Mouse (Mus musculus): Measurements from ENCODE around the gene 2010003K11Rik.

The 2010003K11Rik gene

DNA sequence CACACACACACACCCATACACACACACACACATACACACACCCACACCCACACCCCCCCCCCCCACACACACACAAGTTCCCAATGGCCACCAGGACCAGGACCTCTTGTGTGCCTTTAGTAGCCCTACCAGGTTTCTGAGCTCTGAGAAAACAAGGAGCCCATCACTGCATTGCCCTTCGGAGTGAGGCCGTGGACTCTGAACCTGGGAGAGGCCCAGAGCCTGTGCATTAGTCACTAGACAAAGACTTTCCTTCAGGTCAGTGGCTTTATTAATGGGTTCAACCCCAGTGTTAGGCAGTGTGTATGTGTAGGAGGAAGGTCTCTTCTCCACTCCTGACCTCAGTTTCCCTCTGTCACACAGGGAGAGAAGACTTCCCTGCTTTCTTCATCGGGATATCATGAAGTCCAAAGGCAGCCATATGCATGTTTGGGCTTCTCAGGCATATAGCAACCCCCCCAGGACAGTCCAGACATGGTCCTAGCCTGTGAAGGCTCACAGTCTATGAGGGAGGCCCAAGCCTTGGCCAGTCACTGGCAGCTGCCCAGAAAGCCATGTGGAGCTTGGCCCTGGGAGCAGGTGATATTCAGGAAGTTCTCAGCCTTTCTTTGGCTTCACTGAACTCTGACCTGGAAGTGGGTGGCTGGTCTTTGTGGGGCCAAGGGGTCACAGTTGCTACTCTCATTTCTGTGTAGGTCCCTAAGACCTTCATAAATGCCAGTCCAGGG is 1.7 kb downstream of the 2010003K11Rik start:
- 92% methylated on average over 3 of the region's 3 CpGs for WGBS

DNA sequence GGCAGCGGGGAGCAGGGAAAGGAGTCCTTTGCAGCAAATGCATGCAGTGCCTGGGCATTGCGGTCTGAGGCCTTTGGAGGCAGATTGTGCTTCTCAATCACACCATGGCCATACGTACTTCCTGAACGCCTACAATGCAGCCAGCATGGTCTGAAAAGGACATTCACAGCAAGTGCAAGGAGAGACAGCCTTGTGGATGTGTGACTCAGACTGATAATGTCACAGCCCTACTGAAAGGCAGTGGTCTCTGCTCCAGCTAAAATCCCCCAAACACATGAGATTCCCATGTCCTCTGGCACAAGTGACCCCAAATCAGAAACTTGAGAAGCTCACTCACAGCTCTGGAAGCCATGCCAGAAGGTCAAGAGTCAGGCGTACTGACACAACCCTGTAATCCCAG is 2.6 kb downstream of the 2010003K11Rik start:
- WGBS = 90% methylated on average over 5 of the region's 5 CpGs

DNA sequence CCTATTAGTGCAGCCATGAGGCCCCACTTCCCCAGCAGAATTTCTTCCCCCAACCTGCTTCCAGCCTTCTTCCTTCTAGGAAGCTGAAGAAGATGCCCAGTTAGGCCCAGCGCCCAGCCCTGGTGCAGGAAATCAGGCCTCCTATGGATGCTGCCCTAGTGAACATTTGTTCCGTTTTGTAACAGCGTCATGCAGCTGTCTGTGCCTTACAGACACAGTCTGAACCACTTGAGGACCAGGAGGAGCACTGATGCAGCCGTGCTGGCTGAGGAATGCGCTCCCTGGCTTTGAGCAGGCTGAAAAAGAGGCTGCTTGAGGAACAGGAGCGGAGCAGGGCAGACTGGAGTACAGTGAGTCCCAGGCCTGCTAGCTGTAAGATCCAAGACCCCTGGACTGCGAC is 3.7 kb downstream of the 2010003K11Rik start:
- WGBS = 83% methylated on average over 7 of the region's 7 CpGs

DNA sequence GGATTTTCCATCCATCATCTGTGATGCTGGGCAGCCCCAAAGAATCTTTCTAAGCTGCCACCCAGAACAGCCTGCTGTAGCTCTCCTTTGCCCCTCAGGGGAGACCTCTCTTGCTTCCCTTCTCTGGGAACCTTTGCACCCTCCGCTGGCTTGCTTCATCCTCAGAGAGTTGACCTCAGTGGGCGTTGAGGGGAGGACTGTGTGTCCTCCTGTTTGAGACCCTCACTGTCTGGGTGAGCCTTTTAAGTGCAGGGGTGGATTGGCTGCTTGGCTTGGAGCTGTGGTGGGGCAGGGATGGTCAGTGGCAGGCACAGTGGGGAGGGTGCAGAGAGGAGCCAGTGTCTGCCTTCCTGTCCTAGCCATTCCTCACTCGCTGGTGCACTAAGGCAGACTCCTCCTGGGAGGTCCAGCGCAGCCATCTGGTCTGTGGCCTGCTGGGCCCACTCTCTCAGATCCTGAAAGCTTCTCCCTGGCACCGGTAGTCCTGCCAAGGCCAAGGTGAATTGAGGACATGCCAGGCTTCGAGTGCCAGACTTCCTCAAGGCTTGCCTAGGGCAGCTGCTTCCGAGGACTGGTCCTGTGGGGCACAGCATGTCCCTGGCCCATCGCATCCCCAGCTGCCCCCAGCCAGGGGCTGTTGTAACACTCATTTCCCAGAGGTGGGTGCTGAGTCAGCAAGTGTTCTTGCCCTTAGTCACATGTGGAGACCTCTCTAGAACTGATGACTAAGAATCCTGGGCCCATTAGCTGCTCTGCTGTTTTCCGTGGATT is 5.7 kb downstream of the 2010003K11Rik start:
- 57% methylated on average over 9 of the region's 9 CpGs for WGBS

DNA sequence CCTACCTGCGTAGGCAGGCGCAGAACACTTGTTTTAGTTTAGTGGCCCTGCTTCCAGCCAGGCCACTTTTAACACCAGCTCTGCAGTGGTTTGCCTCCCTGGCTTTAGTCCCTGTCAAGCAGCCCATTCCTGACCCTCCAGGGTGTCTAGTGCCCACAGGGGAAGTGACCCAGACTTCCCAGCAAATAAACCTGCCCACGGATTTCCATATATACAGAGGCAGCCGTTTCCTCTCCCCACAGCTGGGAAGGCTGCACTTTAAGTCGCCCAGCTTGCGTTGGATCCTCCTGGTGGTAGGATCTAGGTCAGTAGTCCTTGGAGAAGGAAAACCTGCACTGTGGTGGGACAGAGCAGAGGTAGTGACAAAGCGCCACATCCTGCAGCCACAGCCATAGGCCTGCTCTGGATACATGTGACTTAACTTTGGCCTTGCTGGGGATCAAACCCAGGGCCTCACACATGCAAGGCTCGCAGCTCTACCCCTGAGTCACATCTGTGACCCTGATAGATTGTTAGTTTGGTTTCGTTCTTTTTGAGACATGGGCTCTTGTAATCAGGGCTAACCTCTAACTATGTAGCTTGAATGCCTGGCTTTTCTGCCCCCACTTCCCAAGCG is 7.2 kb downstream of the 2010003K11Rik start:
- WGBS = 72% methylated on average over 10 of the region's 10 CpGs

DNA sequence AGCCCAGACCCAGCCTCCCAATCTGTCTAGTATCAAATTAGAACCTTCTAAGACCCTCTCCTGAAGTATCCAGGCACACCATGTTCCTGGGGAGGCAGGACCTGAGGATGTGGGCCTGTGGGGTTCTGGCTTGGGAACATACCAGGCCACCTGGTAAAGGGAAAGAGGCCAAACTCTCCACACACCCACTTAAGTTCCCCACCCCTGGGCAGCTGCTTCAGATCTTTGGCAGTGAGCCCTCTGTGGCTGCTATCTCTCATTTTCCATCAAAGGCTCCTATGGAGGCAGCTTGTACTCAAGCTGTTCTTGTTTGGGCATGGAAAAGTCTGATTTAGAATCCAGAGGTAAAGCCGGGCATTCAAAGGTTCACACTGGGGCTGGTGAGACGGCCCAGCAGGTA is 10.5 kb downstream of the 2010003K11Rik start:
- 30% methylated on average over 2 of the region's 2 CpGs for WGBS

DNA sequence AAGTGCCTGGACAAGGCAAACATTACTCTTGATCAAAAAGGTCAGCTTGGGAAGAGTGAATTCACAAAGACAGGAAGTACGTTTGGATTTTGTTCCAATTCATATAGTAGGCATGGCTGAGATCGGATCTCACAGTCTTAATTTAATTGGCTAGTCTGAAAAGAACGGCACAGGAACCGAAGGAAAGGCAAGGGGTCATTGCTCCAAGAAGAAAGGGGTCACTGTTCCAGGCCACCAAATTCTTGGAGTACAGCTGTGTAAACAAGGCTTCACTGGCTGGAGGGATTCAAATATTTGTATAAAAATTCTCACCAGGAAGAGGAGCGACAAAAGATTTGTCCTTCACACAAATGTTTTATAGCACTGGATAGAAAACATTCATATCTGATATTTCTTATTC is 13.4 kb downstream of the 2010003K11Rik start:
- WGBS = 68% methylated on average over 5 of the region's 5 CpGs

DNA sequence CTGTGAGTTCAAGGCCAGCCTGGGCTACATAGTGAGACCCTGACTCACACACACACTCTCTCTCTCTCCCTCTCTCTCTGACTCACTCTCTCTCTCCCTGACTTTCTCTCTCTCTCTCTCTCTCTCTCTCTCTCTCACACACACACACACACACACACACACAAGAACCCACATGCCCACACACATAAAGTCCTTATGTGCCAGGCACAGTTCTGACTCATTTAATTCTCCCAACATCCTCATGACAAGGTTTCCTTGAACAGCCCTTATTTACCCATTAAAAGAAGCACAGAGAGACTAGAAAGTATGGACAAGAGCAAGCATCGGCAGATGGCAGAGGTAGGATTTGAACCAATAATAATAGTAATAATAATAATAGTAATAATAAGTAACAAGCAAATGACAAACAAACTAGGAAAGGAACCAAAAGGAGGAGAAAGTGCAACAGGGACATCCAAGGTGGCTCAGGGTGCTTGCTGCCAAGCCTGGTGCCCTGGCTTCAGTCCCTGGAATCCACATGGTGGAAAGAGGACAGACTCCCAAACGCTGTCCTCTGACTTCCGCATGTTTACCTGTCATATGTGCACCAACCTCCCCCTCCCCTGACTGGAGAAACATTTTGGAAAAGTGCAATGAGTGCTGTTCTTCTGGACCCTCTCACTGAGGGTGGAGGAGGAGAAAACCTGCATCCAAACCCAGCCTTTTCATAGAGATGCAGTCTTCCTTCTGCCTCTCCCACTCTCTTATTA is 16.1 kb downstream of the 2010003K11Rik start:
- 60% methylated on average over 3 of the region's 3 CpGs for WGBS

DNA sequence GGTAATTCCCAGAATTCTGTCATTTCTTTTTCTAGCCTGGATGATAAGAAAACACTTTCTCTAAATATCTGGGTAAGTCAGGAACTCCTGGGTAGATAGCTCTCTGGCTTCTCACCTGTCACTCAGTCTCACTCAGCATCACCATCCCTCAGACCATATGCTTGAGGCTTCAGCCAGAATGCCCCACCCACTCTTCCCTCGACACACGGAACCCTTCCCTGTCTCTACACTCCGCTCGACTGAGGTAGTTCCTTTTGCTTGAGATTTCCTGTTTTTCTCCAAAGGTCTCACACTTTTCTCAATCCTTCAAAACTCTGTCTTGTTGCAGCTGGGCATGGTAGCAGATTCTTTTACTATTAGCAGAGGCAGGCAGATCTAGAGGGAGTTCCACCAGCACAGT is 17.1 kb downstream of the 2010003K11Rik start:
- WGBS = 37% methylated on average over 4 of the region's 4 CpGs

DNA sequence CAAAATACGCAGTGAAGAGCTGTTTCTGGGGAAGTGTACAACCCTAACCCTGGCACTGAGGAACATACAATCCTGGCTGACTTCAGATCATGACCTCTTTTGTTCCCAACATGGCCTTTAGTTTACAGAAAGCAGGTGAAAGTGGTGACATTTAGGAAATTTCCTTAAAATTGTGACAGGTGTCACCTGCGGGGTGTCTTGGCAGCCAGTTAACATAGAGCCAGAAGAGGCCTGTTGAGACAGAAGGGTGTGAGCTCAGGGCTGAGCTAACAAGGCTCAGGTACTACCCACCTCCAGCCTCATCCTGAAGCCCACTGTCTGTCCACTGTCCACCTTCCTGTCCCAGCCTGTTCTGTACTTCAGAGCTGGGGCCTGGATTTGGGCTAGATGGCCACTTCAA is 18.3 kb downstream of the 2010003K11Rik start:
- WGBS = 94% methylated on average over 2 of the region's 2 CpGs

DNA sequence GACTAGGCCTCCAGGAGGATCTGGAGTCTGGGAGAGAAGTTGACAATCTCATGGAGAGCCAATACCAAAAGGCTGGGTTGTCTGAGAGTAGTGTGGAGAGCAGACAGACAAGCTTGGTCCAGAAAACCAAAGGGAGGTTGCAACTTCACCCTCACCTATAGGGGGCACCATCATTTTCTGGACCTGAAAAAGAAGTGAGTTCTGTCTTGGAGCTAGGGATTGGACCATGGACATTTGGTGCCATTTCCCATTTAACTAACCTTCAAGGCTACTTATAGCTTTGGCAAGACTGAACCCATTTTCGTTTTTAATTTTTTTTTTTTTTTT is 20.2 kb downstream of the 2010003K11Rik start:
- 21% methylated on average over 1 of the region's 1 CpGs for WGBS

DNA sequence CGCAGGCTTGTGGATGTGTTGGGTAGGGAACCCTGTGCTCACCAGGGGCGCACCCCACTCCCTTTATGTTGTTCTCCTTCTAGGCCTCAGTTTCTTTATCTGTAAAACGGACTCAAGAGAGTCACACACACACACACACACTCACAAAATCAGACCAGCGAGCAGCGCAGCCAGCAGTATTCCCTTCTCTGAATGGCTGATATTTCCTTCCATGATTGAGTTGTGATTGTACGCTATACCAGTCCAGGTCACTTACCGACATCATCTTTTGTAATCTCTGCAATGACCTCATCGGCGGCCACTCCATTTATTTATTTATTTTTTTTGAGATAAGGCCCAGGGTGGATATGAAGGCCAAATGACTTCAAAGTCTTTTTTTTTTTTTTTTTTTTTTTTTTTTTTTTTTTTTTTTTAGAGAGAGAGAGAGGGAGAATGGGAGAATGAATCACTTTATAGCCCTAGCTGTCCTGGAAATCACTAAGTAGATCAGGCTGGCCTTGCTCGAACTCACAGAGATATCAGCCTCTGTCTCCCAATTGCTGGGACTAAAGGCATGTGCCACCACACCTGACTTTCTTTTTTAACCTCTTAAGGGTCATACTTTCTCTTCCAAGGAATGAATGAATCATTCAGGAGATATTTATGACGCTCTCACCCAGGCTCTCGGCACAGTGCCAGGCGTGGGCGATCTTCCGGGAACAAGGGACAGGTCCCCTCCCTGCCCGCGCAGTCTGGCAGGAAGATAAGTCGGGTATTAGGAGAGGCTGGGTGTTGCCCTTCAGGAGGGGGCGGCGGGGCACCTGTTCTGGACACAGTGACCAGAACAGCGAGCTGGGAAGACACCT is 20.8 kb downstream of the 2010003K11Rik start, which contains the start of gene Syt12:
Gene Syt12, minus strand, starts transcription at position 103 of the 845 bp plus-strand sequence.
- 15% methylated on average over 21 of the region's 21 CpGs for WGBS

DNA sequence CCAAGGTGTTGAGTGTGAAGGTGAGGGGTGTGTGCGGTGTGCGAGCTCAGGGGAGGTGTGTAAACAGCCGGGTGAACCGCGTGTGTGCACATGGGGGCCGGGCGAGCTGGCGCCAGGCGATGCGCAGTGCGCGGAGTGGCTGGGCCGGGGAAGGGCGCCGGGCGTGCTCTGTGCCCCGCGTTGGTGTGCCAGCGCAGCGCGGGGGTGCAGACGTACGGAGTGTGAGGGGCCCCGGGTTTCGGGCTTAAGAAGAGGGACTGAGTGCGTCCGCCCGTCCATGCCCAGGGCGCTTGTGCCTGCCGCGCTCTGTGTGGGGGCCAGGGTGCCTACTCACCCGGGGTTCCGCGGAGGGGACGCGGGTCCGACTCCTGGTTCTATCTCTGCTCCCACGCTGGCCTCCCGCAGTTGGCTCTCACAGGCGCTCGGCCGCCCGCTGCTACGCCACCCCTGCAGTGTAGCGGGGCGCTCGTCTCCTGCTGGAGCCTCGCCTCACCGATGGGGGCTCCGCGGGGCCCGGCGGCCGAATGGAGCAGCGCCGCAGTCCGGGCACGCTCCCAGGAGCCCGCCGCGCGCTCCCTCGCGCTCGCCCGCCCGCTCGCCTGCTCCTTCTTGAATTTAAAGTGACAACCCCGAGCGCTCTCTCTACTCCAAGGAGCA is 21.7 kb downstream of the 2010003K11Rik start:
- WGBS = under 1% methylated on average over 68 of the region's 70 CpGs

DNA sequence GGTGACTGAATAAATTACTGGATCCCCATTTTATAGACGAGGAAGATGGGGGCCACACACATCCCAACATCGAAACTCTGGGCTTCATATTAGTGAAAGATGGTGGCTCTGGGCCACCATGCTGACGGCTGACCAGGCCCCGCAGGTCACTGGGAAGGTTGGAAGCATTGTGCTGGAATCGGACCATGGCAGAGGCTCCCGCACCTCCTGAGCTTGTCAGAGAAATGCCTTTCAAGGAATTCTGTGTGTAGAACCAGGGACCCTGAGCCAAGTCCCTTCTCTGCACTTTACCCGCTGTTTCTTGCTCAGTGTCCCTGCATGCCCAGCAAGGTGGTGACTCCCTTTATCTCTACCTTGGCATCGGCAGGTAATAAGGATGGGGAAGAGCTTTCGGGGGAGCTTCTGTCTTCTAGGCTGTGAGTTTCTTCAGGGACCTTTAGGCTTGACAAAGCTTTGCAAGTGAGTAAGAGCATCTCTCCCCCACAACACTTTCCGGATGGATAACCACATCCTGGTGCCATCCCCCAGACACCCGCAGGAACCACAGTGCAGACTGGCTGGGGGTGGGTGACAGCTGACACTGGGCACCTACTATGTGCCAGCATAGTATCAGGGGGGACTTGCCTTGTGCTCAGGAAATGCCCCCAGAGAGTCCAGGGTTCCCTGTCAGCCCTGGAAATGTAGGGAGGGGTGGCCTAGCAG is 23.0 kb downstream of the 2010003K11Rik start:
- WGBS = 63% methylated on average over 11 of the region's 11 CpGs

DNA sequence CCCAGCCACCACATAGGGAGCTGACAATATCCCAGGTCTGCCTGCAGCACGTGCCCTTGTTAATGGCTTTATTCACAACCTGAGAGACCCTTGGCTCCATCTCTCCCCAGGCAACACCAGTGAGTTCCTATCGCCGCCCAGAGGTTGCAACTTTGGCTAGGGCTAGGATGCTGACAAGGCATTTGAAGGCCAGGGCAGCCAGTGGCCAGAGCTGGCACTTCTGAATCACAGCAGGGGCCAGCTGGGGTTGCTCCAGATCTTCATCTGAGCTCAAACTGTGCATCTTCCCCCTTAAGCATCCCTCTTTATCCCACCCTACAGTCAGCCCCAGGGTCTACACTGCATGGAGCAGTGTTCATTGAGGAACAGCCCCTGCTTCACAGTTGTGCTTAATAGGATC is 23.6 kb downstream of the 2010003K11Rik start:
- 66% methylated on average over 3 of the region's 3 CpGs for WGBS

DNA sequence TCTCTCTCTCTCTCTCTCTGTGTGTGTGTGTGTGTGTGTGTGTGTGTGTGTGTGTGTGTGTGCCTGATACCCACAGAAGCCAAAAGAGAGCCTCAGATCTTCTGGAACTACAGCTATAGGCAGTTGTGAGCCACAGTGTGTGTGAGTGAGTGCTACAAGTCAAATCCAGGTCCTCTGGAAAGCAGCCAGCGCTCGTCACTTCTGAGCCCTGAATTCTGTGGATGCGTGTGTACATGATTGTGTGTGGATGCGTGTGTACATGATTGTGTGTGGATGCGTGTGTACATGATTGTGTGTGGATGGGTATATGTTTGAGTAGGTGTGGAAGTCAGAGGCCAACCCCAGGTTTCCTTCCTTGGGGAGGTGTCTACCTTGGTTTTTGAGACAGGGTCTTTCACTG is 24.8 kb downstream of the 2010003K11Rik start:
- WGBS = 90% methylated on average over 5 of the region's 5 CpGs

DNA sequence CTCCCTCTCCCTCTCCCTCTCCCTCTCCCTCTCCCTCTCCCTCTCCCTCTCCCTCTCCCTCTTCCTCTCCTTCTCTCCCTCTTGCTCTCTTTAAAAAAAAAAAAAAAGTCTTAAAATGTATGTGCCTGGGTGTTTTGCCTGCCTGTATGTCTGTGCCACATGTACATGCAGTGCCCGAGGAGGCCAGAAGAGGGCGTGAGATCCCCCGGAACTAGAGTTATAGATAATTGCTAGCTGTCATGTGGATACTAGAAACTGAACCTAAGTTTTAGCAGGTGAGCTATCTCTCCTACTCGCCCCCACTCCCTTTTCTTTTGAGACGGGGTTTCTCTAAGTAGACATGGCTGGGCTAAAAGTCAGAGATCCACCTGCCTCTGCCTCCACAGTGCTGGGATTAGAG is 30.0 kb downstream of the 2010003K11Rik start:
- WGBS = 40% methylated on average over 5 of the region's 5 CpGs

DNA sequence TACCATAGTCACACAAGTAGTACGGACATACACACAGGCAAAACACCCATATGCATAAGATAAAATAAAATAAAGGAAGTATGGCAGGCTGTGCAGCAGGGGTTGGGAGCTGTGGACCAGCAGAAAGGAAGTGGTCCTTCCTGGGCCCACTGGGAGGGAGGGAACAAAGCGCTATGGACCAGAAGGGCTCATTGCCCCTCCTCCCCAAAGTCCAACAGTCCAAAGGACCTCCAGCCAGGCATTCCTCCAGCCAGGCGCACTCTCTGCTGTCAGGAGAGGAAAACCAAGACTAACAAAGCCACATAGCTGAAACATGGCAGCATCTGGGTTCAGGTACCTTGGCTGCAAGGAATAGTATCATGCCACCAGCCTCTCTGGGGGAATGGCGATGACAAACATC is 33.7 kb downstream of the 2010003K11Rik start:
- 80% methylated on average over 4 of the region's 4 CpGs for WGBS

DNA sequence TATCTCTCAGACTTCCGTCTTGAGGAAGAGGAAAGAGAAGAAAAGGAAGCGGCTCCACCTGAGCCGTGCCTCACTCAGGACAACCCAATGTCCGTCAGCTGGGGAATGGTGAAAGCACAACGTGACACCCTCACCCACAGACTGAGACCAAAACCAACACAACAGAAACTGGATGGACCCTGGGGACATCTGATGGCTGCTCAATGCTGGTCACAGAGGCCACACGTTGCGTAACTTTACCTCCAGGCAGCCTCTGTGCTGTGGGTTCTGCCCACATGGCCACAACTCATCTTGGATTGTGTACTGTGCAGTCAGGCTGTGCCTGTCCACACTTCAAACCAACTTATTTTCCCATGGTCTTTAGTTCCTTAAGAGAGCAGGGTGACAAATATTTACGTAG is 36.4 kb downstream of the 2010003K11Rik start:
- 87% methylated on average over 8 of the region's 8 CpGs for WGBS

DNA sequence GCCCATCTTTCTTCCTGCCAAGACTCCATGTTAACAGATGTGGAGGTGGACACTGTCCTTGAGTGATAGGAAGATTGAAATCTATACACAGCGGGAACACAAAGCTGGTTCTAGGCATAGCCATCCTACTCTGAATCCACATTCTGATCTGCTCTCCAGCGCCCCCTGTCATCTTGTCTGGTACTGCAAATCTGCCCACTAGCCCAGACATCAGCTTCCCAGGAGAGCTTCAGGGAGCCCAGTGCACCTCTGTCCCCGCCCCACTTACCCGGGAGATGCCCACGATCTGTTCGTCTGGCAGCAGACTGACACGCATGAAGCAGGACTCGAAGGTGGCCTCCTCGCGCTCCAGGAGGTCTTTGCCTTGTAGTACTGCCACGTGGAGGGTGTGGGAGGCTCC is 42.2 kb downstream of the 2010003K11Rik start:
- WGBS = 35% methylated on average over 11 of the region's 11 CpGs
